Mouse (Mus musculus) neural tube, embryonic 15.5 days (tissue): ENCODE results near the gene Cttn. TPM values are rescaled to one million over a fixed set of nuclear protein-coding genes. Genes with fewer than 3 reads are reported as not detected.

Source experiments
- ATAC-seq: fragments of 200-750 bp; cut with Nextera tagmentation; 2 replicates; pipeline ENCODE4 v1.8.0; 2017; ENCODE audit warnings: mild to moderate bottlenecking, moderate TSS enrichment, moderate library complexity; ENCODE audit not compliant: low FRiP score
- H3K27ac ChIP-seq: fragments of 300-500 bp; sonication (generic); replicated peaks from 2 replicates; pipeline ENCODE4 v1.5.1; 2015; ENCODE audit warnings: mild to moderate bottlenecking, inconsistent platforms
- H3K27me3 ChIP-seq: fragments of 300-500 bp; sonication (generic); replicated peaks from 2 replicates; pipeline ENCODE4 v1.6.1; 2015; ENCODE audit warnings: inconsistent platforms
- H3K36me3 ChIP-seq: fragments of 300-500 bp; sonication (generic); 2 replicates; pipeline ENCODE4 v1.6.1; 2015; ENCODE audit warnings: inconsistent platforms
- H3K4me1 ChIP-seq: fragments of 300-500 bp; sonication (generic); 2 replicates; pipeline ENCODE4 v1.6.1; 2015; ENCODE audit warnings: inconsistent platforms
- H3K4me2 ChIP-seq: fragments of 300-500 bp; sonication (generic); 2 replicates; pipeline ENCODE4 v1.6.1; 2015; ENCODE audit warnings: inconsistent platforms, mild to moderate bottlenecking, moderate library complexity
- H3K4me3 ChIP-seq: fragments of 300-500 bp; sonication (generic); replicated peaks from 2 replicates; pipeline ENCODE4 v1.5.1; 2015; ENCODE audit warnings: mild to moderate bottlenecking, inconsistent platforms
- H3K9ac ChIP-seq: fragments of 300-500 bp; sonication (generic); replicated peaks from 2 replicates; pipeline ENCODE4 v1.6.1; 2015; ENCODE audit warnings: mild to moderate bottlenecking, inconsistent platforms
- H3K9me3 ChIP-seq: fragments of 300-500 bp; sonication (generic); replicated peaks from 2 replicates; pipeline ENCODE4 v1.6.1; 2016; ENCODE audit warnings: inconsistent platforms
- WGBS: fragments of 180-500 bp; shearing (Covaris S2); methylation state at CpG from one replicate; pipeline ENCODE4 v1.1.7; 2015; ENCODE audit warnings: mixed read lengths; 5-methylcytosine and 5-hydroxymethylcytosine counted together
- polyA plus RNA-seq: library from polyadenylated mRNA; unstranded; fragments of >200 nt; fragmentation: Nextera tagmentation; extraction: Ambion mirVana; gene quantifications from 2 replicates; pipeline ENCODE4 v1.2.1, GENCODE M21; 2015

Gene Cttn
- polyA plus RNA-seq, 1 experiment from 2014 or later: 151 TPM

- Histone ChIP-seq H3K36me3 (peaks cover 21% of the 10 kb centered on the region), H3K27me3 (no peaks in the 10 kb centered on the region), H3K4me1 (peaks cover 22% of the 10 kb centered on the region), H3K4me3 (no peak overlapping the region), H3K27ac (no peak overlapping the region), H3K9me3 (no peaks in the 10 kb centered on the region), H3K4me2 (no peak overlapping the region), H3K9ac (no peak overlapping the region)
- no peak for ATAC-seq
- 75% methylated on average over 4 of the region's 4 CpGs for WGBS
Measured at GRCm38 (mm10) chr7:144473486-144473885, 2.7 kb upstream of the Cttn start.

DNA sequence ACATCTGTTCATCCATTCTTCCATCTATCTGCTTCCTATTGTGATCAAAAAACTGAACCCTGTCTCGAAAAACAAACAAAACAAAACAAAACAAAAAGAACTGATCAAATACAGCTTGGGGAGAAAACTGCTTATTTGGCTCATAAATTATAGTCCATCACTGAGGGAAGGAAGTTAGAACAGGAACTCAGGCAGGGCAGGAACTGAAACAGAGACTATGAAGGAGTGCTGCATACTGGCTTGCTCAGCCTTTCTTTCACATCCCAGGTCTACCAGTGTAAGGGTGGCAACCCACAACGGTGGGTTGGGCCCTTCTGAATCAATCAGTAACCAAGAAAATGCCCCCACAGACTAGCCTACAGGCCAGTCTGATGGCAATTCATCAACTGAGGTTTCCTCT, 294 bp upstream of the Cttn start:
- WGBS: 79% methylated on average over 2 of the region's 2 CpGs
- no peaks in the 10 kb centered on the region for H3K27me3 ChIP-seq
- ATAC-seq: no peak; the same call in 1 of the 2 replicates
- H3K27ac ChIP-seq: peak overlapping the region; percentile 82
- peak overlapping the region; percentile 98 for H3K9ac ChIP-seq
- H3K4me2 ChIP-seq: peak overlapping the region; percentile 86
- no peaks in the 10 kb centered on the region for H3K9me3 ChIP-seq
- peaks cover 25% of the 10 kb centered on the region for H3K4me1 ChIP-seq
- H3K36me3 ChIP-seq: peaks cover 6% of the 10 kb centered on the region
- peak overlapping the region; percentile 95 for H3K4me3 ChIP-seq

- H3K27ac ChIP-seq: peak overlapping the region; percentile 82
- H3K36me3 ChIP-seq: peaks cover 11% of the 10 kb centered on the region
- ATAC-seq: peak; percentile 51
- H3K9ac ChIP-seq: peak overlapping the region; percentile 98
- peak overlapping the region; percentile 86 for H3K4me2 ChIP-seq
- H3K9me3 ChIP-seq: no peaks in the 10 kb centered on the region
- H3K27me3 ChIP-seq: no peaks in the 10 kb centered on the region
- peak overlapping the region; percentile 95 for H3K4me3 ChIP-seq
- H3K4me1 ChIP-seq: peaks cover 25% of the 10 kb centered on the region
- under 1% methylated on average over 31 of the region's 31 CpGs for WGBS
Measured at GRCm38 (mm10) chr7:144469908-144470544, 783 bp downstream of the Cttn start.

DNA sequence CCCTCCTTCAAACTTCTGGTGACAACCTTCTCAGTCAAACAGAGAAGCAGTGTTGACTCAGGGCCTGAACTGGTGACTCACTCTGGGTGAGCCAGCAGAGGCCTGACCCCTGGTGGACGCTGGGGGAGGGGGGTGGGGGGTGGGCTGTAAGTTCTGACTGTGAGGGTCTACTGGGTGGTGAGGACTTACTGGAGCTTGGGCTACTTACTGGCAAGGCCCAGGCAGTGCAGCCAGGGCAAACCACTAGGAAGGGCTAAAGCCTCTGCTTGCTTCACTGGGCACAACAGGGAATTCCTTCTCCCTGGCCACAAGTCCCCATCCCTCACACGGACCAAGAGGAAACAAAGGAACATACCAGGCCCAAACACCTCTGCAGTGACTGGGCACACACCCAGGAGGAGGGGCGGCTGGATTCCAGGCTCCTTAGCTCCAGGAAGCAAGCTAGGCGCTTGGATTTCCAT, 1.6 kb downstream of the Cttn start:
- H3K9me3 ChIP-seq: no peaks in the 10 kb centered on the region
- 24% methylated on average over 4 of the region's 4 CpGs for WGBS
- peak overlapping the region; percentile 98 for H3K9ac ChIP-seq
- peak overlapping the region; percentile 33; the same call in 1 of the 2 replicates for H3K27ac ChIP-seq
- H3K4me2 ChIP-seq: peak overlapping the region; percentile 86
- H3K4me1 ChIP-seq: peaks cover 25% of the 10 kb centered on the region
- peaks cover 19% of the 10 kb centered on the region for H3K36me3 ChIP-seq
- H3K27me3 ChIP-seq: no peaks in the 10 kb centered on the region
- no peak for ATAC-seq
- peak overlapping the region; percentile 95 for H3K4me3 ChIP-seq

DNA sequence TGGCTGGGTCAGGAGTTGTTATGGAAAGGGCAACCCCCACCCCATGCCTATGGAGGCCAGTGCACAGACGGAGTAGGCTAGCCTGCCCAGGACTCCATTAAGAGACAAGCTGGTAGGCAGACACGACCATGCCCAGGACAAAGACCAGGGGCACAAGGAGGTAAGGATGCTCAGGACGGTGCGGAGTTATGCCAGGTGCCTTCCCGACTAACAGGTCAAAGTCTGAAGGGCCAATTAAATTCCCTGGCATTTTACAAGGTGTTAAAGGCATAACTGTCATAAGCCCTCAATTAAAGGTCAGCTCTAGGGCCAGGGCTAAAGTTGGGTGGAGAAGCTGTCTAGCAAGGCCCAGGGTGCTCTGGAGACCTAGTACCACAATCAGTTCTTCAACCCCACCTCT, 2.1 kb downstream of the Cttn start:
- H3K9me3 ChIP-seq: no peaks in the 10 kb centered on the region
- H3K27me3 ChIP-seq: no peaks in the 10 kb centered on the region
- 86% methylated on average over 5 of the region's 5 CpGs for WGBS
- H3K4me3 ChIP-seq: peak overlapping the region; percentile 95; the same call in 1 of the 2 replicates
- H3K27ac ChIP-seq: no peak overlapping the region
- no peak for ATAC-seq
- peaks cover 25% of the 10 kb centered on the region for H3K4me1 ChIP-seq
- 0 out of 2 replicates have a peak overlapping the region, but pooled peaks have one; percentile 14 for H3K9ac ChIP-seq
- H3K36me3 ChIP-seq: peaks cover 23% of the 10 kb centered on the region
- H3K4me2 ChIP-seq: peak overlapping the region; percentile 86

DNA sequence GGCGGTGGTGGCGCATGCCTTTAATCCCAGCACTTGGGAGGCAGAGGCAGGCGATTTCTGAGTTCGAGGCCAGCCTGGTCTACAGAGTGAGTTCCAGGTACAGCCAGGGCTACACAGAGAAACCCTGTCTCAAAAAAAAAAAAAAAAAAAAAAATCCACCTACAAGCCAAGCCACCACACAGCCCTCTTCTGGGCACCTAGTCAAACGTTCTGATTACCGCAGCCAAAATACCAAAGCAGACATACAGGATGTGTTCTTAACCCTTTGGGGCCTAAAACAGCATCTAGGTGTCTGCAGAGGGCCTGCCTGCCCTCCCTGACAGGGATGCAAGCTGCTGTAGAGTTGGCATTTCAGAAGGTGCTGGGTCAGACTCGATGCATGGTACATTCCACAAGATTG, 8.2 kb downstream of the Cttn start:
- H3K36me3 ChIP-seq: peaks cover 84% of the 10 kb centered on the region
- H3K4me3 ChIP-seq: no peak overlapping the region
- 93% methylated on average over 7 of the region's 7 CpGs for WGBS
- no peaks in the 10 kb centered on the region for H3K4me1 ChIP-seq
- no peaks in the 10 kb centered on the region for H3K27me3 ChIP-seq
- H3K9ac ChIP-seq: no peak overlapping the region
- H3K4me2 ChIP-seq: no peak overlapping the region
- H3K9me3 ChIP-seq: no peaks in the 10 kb centered on the region
- no peak for ATAC-seq
- no peak overlapping the region for H3K27ac ChIP-seq

DNA sequence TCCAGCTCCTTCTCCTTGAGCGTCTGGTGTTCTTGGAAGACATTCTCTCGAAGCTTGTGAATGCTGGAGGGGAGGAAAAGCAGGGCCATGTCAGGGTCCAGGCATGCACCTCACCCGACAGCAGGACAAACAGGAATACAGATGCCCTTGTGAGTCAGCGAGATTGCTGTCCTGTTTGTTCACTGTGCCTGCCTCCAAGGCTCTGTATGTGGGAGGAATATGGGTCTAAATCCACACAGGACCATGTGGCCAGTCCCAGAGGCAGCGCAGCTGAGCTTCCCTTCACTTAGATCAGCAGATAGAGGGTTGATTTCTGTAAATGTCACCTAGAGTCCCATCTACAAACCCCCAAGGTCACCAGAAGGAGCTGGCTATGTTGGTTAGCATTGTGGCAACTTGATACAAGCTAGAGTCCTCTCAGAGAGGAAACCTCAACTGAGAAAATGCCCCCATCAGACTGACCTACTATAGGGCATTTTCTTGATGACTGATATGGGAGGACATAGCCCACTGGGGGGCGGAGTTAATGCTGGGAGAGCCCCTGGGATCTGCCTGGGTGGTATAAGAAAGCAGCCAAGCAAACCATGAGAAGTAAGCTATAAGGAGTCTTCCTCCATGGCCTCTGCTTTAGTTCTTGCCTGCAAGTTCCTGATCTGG, 9.4 kb downstream of the Cttn start:
- ATAC-seq: no peak
- 98% methylated on average over 6 of the region's 6 CpGs for WGBS
- H3K4me1 ChIP-seq: no peaks in the 10 kb centered on the region
- no peaks in the 10 kb centered on the region for H3K27me3 ChIP-seq
- no peak overlapping the region for H3K27ac ChIP-seq
- H3K9ac ChIP-seq: no peak overlapping the region
- no peaks in the 10 kb centered on the region for H3K9me3 ChIP-seq
- H3K36me3 ChIP-seq: peaks cover 96% of the 10 kb centered on the region
- no peak overlapping the region for H3K4me2 ChIP-seq
- H3K4me3 ChIP-seq: no peak overlapping the region

GRCm38 (mm10) chr7:144458881-144459280, 11.9 kb downstream of the Cttn start:
- Histone ChIP-seq H3K4me1 (no peaks in the 10 kb centered on the region), H3K4me3 (no peak overlapping the region)
- ATAC-seq: no peak

DNA sequence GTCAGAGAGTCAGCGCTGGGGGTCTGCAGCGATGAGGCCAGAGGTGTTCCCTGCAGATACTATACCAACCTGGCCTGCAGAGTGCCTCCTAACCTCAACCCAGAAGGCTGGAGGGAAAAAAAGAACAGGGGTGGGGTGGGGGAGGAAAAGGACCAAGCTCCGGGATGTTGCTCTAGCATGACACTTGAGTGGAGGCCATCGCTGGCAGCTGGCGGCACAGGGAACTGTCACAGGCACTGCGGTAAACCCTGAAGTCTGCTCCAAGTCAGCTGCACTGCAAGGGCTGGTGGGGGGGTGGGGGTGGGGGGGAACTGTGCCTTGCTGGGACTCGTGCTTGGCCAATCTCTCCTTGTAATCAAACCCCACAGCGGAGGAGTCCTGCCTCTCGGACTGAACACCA, 20.1 kb downstream of the Cttn start:
- peaks cover 3% of the 10 kb centered on the region; the same call in 1 of the 2 replicates for H3K4me1 ChIP-seq
- peaks cover 90% of the 10 kb centered on the region for H3K36me3 ChIP-seq
- H3K9ac ChIP-seq: no peak overlapping the region
- H3K27ac ChIP-seq: no peak overlapping the region
- WGBS: 90% methylated on average over 9 of the region's 9 CpGs
- H3K4me2 ChIP-seq: no peak overlapping the region
- no peaks in the 10 kb centered on the region for H3K27me3 ChIP-seq
- no peak overlapping the region for H3K4me3 ChIP-seq
- no peaks in the 10 kb centered on the region for H3K9me3 ChIP-seq
- no peak for ATAC-seq

More at GRCm38 (mm10) chr7:144458881-144459280, 11.9 kb downstream of the Cttn start:
- H3K27me3 ChIP-seq: no peaks in the 10 kb centered on the region
- H3K36me3 ChIP-seq: peaks cover 100% of the 10 kb centered on the region
- WGBS: 100% methylated on average over 1 of the region's 1 CpGs
- H3K27ac ChIP-seq: no peak overlapping the region
- no peak overlapping the region for H3K4me2 ChIP-seq
- no peaks in the 10 kb centered on the region for H3K9me3 ChIP-seq
- no peak overlapping the region for H3K9ac ChIP-seq

DNA sequence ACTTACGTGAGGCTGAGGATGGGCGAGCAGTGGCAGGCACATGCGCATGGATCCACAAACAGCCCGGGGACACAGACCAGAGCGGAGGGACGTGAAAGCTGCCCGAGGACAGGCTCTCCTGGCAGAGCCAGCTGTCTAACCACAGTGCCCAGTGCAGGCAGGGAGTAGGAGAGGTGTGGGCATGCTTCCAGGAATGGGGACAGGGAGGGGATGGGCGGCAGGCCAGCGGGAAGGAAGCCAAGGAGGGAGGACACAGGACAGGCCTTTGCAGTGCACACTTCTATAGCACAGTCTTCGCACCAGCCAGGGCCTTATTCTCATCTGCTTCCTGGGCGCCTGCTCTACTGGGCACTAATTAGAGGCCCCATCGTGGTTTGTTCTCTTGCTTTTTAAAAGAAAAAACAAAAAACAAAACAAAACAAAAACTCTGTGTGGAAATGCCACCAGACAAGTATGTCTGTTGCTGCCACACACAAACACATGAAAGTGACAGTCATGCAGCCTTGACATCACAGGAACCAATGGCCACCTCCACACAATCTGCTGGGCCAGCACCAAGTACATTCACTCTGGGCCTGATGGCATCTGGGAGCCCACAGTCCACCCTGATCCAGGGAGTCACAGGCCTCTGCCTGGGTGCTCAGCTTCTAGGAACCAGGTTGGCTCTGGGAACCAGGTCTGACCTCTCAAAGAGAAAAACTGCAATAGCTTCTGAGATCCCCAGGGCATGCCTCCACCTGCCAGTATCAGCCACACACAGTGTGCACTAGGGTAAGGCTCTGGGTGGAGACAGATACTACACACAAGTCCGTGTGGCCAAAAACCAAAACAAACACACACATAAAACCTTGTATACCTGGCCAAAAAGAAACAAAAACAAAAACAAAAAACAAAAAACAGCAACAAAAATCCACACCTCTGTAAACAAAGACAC, 20.9 kb downstream of the Cttn start:
- H3K4me2 ChIP-seq: no peak overlapping the region
- peak; percentile 90; the same call in 1 of the 2 replicates for ATAC-seq
- no peaks in the 10 kb centered on the region for H3K9me3 ChIP-seq
- no peak overlapping the region for H3K9ac ChIP-seq
- H3K4me1 ChIP-seq: peaks cover 3% of the 10 kb centered on the region; the same call in 1 of the 2 replicates
- whole genome bisulfite sequencing: 69% methylated on average over 13 of the region's 13 CpGs
- H3K4me3 ChIP-seq: no peak overlapping the region
- H3K27ac ChIP-seq: peak overlapping the region; percentile 33; the same call in 1 of the 2 replicates
- peaks cover 90% of the 10 kb centered on the region for H3K36me3 ChIP-seq
- no peaks in the 10 kb centered on the region for H3K27me3 ChIP-seq

- ATAC-seq: no peak
Measured at GRCm38 (mm10) chr7:144448186-144448585, 22.6 kb downstream of the Cttn start.

More at GRCm38 (mm10) chr7:144448186-144448585, 22.6 kb downstream of the Cttn start:
- no peak overlapping the region for H3K4me3 ChIP-seq
- no peak overlapping the region for H3K9ac ChIP-seq
- H3K27me3 ChIP-seq: no peaks in the 10 kb centered on the region
- peaks cover 86% of the 10 kb centered on the region for H3K36me3 ChIP-seq
- H3K4me2 ChIP-seq: no peak overlapping the region
- WGBS: 97% methylated on average over 1 of the region's 1 CpGs
- H3K9me3 ChIP-seq: no peaks in the 10 kb centered on the region
- H3K27ac ChIP-seq: no peak overlapping the region
- H3K4me1 ChIP-seq: peaks cover 3% of the 10 kb centered on the region; the same call in 1 of the 2 replicates
